Mouse (Mus musculus) ES-Bruce4 (cell line): ENCODE data around the gene Tsen54. TPM values are rescaled to one million over a fixed set of nuclear protein-coding genes. Genes with fewer than 3 reads are reported as not detected.

Source experiments
- H3K27ac ChIP-seq: 2 replicates; pipeline ENCODE4 v1.5.1; 2012; ENCODE audit warnings: low read length, inconsistent platforms; ENCODE audit not compliant: insufficient read depth
- H3K27me3 ChIP-seq: 2 replicates; pipeline ENCODE4 v1.6.1; 2012; ENCODE audit warnings: mild to moderate bottlenecking, low read length, inconsistent platforms; ENCODE audit not compliant: control insufficient read depth, poor library complexity, insufficient read depth, severe bottlenecking
- H3K36me3 ChIP-seq: 2 replicates; pipeline ENCODE4 v1.6.1; 2012; ENCODE audit warnings: inconsistent platforms, mild to moderate bottlenecking, low read length, moderate library complexity; ENCODE audit not compliant: control insufficient read depth, poor library complexity, insufficient read depth, severe bottlenecking
- H3K4me1 ChIP-seq: one replicate; pipeline ENCODE4 v1.8.1; 2011; ENCODE audit warnings: low read length; ENCODE audit not compliant: control insufficient read depth, insufficient read depth
- H3K4me3 ChIP-seq: 2 replicates; pipeline ENCODE4 v1.5.1; 2011; ENCODE audit warnings: low read depth, mild to moderate bottlenecking, low read length
- H3K9ac ChIP-seq: 2 replicates; pipeline ENCODE4 v1.6.1; 2012; ENCODE audit warnings: low read depth, mild to moderate bottlenecking, inconsistent platforms; ENCODE audit not compliant: poor library complexity, severe bottlenecking
- H3K9me3 ChIP-seq: replicated peaks from 2 replicates; pipeline ENCODE4 v1.6.1; 2012; ENCODE audit warnings: mild to moderate bottlenecking, low read length, inconsistent platforms; ENCODE audit not compliant: control insufficient read depth, poor library complexity, insufficient read depth, severe bottlenecking
- CTCF ChIP-seq: IDR thresholded peaks from one replicate; pipeline ENCODE4 v1.8.1; 2011; ENCODE audit warnings: low read depth, low read length
- EP300 ChIP-seq: IDR thresholded peaks from 2 replicates; pipeline ENCODE4 v1.6.1; 2011; ENCODE audit warnings: low read depth, low read length; ENCODE audit not compliant: insufficient read depth
- POLR2A ChIP-seq: IDR thresholded peaks from one replicate; pipeline ENCODE4 v1.8.1; 2011; ENCODE audit warnings: low read length; ENCODE audit not compliant: insufficient read depth
- polyA plus RNA-seq: library from polyadenylated mRNA; stranded (reverse); fragments of >200 nt; gene quantifications from 2 replicates; pipeline ENCODE4 v1.2.4, GENCODE M21; 2011; ENCODE audit warnings: low read depth; ENCODE audit not compliant: missing spikeins, insufficient read depth, insufficient read length

Tsen54 gene
- polyA plus RNA-seq, 1 experiment, result 26.9 TPM

DNA sequence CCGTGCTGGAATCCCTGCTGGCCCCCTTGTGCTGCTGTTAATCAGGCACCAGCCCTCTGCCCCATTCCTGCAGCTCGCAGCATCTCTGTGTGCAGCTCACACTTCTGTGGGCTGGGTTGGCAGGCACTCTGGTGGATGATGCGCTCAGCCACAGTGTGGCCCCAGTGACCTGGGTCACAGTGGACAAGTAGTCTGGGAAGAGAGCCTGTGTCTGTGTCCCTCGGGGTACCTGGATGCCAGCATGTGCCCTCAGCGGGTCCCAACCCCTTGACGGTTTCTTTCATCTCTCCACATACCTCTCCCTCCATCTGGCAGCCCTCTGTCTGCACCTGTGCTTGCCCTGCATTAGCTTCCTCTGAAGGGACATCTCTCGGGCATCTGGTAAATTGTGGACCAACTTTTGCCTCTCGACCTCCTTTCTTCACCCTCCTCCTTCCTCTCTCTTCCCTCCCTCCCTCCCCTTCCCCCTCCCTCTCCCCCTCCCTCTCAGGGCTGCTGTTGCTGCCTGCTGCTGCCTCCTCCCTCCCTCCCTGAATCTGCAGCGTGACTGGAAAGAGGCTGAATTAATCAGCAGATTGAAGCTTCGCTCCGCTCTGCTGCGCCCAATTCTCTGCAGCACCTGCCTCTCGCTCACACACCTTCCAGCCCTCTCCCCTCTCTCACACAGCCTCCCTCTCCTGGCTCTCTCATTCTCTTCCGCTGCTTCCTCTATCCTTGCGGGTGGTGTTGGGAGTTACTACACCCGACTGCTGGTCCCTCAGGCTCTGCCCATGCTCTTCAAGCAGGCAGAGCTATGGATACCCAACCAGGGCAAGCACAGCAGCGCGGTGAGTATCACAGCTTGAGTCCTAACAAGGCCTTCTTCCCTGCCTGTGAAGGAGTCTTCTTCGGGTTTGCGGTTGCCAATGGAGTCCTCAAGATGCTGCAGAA is 34.1 kb upstream of the Tsen54 start:
- H3K27me3 ChIP-seq, result no peaks in the 10 kb centered on the region
- no peak overlapping the region for H3K9ac ChIP-seq
- no peak overlapping the region for H3K27ac ChIP-seq
- no peaks in the 10 kb centered on the region for H3K36me3 ChIP-seq
- H3K9me3 ChIP-seq, result no peaks in the 10 kb centered on the region
- peaks cover 20% of the 10 kb centered on the region for H3K4me1 ChIP-seq
- H3K4me3 ChIP-seq, result peak overlapping the region; percentile 5; the same call in 1 of the 2 replicates
- TF ChIP-seq POLR2A, result no peak
- TF ChIP-seq EP300, result no peak
- no peak for TF ChIP-seq CTCF

DNA sequence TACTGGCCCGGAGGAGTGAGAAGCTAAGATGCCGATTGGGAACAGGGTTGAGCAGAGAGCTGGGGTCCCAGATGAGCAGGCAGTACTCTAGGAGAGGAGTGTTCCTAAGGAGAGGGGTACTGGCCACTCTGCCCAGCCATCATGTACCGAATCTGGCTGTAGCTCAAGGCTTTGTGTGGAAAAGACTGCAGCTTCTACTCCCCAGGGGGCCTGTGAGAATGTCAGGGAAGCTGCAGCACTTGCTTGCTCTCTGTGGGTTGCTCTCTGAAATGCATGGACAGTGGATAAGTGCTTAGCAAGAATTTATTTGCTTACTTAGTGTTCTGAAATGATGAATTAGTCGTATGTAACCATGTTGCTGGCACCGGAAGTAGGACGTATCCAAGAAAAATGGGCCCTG is 28.1 kb upstream of the Tsen54 start:
- Histone ChIP-seq H3K9me3 (no peaks in the 10 kb centered on the region), H3K4me1 (no peaks in the 10 kb centered on the region), H3K36me3 (no peaks in the 10 kb centered on the region), H3K27ac (no peak overlapping the region), H3K4me3 (no peak overlapping the region), H3K9ac (no peak overlapping the region), H3K27me3 (no peaks in the 10 kb centered on the region)
- no peak for TF ChIP-seq CTCF
- no peak for TF ChIP-seq POLR2A
- TF ChIP-seq EP300, result no peak

DNA sequence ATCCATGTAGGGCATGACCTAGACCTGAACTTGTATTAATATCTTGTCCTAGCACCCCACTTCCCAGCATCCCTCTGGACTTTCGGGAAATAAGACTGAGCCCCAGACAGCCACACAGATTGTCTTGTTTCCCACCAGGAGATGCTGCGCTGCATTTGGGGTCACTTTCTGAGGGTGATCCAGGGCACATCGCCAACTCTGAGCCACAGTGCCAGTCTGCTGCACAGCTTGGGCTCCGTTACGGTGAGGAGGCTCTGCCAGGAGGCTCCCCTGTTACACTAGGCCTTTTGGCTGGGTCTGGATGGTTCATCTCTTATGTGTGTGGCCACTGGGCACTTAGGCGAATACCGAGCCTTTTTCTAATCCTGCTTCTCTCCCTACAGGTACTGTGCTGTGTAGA is 24.7 kb upstream of the Tsen54 start:
- Histone ChIP-seq H3K9me3 (no peaks in the 10 kb centered on the region), H3K4me3 (no peak overlapping the region), H3K4me1 (no peaks in the 10 kb centered on the region), H3K36me3 (no peaks in the 10 kb centered on the region), H3K9ac (no peak overlapping the region), H3K27ac (no peak overlapping the region), H3K27me3 (no peaks in the 10 kb centered on the region)
- TF ChIP-seq POLR2A, result no peak
- TF ChIP-seq CTCF, result no peak
- no peak for TF ChIP-seq EP300

DNA sequence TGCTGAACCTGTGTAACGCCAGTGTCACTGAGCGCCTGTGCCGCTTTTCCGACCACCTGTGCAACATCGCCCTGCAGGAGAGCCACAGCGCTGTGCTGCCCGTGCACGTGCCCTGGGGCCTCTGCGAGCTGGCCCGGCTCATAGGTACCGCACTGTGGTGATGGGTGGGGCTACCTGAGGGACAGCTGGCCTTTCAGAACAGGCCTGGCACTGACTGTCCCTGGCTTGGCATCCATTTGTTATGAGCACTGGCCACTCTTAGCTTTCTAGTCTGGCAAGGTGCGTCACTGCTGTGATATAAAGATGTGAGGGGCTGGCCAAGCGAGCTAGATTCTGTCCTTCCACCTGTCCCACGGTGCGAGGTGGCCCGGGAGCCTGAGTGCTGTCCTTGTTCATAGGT is 22.6 kb upstream of the Tsen54 start:
- Histone ChIP-seq H3K4me1 (no peaks in the 10 kb centered on the region), H3K36me3 (no peaks in the 10 kb centered on the region), H3K9me3 (no peaks in the 10 kb centered on the region), H3K9ac (no peak overlapping the region), H3K27ac (no peak overlapping the region), H3K4me3 (no peak overlapping the region), H3K27me3 (no peaks in the 10 kb centered on the region)
- TF ChIP-seq CTCF, result no peak
- TF ChIP-seq POLR2A, result no peak
- TF ChIP-seq EP300, result no peak

DNA sequence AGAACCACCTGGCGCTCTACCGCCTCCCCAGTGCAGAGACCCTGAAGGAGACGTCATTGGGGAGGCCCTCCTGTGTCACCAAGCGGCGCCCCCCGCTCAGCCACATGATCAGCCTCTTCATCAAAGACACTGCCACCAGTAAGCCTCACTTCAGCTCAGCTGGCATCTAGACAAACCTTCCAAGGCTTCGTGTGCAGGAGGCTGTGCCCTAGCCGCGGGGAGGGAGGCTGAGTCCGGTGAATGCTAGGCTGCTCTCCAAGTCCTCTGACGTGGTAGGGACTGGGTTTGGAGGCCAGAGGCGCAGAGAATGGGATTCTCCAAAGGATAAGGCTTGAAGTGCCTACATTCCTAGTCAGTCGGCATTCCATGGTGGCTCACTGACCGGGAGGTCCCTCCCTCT is 22.2 kb upstream of the Tsen54 start:
- Histone ChIP-seq H3K9me3 (no peaks in the 10 kb centered on the region), H3K27ac (no peak overlapping the region), H3K4me3 (no peak overlapping the region), H3K36me3 (peaks cover 4% of the 10 kb centered on the region; the same call in 1 of the 2 replicates), H3K9ac (no peak overlapping the region), H3K27me3 (no peaks in the 10 kb centered on the region), H3K4me1 (no peaks in the 10 kb centered on the region)
- TF ChIP-seq EP300, result no peak
- no peak for TF ChIP-seq CTCF
- no peak for TF ChIP-seq POLR2A

DNA sequence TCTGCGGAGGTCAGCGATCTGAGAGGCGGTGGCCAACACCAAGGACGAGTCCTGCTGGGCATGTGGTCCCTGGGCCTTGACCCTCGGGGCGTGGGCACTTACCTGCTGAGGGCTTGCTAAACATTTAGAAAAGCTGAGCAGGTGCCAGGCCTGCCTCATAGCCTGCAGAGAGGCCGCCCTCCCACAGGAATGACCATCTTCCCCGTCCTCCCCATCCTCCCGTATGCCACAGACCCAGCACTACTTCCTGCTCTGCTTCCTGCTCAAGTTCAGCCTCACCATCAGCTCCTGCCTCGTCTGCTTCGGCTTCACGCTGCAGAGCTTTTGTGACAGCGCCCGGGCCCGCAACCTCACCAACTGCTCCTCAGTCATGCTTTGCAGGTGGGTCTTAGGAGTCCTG is 17.6 kb upstream of the Tsen54 start:
- Histone ChIP-seq H3K9ac (no peak overlapping the region), H3K4me1 (no peaks in the 10 kb centered on the region), H3K4me3 (no peak overlapping the region), H3K27ac (no peak overlapping the region), H3K36me3 (peaks cover 11% of the 10 kb centered on the region; the same call in 1 of the 2 replicates), H3K9me3 (no peaks in the 10 kb centered on the region), H3K27me3 (no peaks in the 10 kb centered on the region)
- TF ChIP-seq CTCF (no peak), POLR2A (no peak), EP300 (no peak)
